Mouse (Mus musculus) right cerebral cortex, adult 18-20 months (tissue): ENCODE measurements around the gene Sh3gl1.
A peak's percentile ranks its signal among the peaks of the same experiment; 100 is the strongest.

Experiments used
- DNase-seq: peaks from one replicate; pipeline ENCODE4 v3.0.0; 2022; ENCODE audit warnings: mixed read lengths

Gene Sh3gl1

DNA sequence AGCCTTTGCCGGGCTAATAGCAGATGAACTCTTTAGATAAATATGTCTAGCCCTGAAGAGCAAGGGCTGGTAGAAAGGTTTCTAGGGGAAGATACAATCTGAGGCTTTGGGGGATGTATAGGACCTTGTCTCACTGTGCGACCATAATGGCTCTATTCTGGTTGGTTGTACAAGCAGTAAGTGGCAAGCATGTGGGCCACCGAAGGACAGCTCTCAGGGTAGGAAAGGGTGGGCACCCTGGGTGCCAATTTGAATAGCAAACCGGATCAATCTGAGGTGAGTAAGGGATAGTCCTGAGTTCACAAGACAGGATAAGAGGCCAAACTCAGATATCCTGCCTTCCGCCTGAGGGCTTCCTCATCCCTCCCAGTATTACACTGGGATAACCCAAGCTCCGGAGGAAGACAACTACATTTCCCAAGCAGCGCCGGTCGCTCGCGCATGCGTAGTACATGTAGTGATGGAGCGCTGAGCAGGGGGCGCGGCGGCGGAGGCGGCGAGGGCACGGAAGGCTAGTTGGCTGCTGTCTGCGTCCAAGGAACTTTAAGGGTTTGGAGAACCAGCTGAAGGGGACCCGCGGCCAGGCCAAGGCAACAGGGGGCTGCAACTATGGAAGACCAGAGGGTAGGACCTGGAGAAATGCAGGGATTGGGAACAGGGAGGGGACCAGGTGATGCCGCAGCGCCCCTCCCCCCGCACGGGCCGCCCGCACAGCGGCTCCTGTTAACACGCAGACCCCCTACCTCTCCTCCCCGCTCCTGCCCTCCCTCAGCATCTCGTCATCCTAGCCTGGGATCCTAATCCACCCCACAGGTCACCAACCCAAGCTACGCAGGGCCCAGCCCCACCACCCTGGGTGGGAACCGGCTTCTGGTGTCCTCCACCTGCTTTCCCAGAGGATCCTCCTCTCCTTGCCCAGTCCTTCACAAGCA, 50.1 kb downstream of the Sh3gl1 start, which contains the start of gene Fsd1:
Gene Fsd1, plus strand, starts transcription at position 480 of the 932 bp plus-strand sequence.
- DNase-seq: peak; percentile 90

DNA sequence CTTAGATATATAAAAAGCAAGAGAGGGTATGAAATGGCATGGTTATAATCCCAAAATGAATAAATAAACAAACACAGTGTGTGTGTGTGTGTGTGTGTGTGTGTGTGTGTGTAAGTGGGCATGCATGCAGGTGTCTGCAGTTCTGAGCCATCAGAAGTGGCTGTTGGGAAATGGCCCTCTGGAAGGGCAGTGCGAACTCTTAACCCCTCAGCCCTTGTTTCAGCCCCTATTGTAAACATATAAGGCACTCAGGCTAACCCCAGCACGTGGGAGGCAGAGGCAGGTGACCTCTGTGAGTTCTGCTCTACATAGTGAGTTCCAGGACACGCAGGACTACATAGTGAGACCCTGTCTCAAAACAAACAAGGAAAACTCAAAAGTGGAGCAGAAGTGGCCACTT, 59.1 kb downstream of the Sh3gl1 start:
- DNase-seq: no peak

DNA sequence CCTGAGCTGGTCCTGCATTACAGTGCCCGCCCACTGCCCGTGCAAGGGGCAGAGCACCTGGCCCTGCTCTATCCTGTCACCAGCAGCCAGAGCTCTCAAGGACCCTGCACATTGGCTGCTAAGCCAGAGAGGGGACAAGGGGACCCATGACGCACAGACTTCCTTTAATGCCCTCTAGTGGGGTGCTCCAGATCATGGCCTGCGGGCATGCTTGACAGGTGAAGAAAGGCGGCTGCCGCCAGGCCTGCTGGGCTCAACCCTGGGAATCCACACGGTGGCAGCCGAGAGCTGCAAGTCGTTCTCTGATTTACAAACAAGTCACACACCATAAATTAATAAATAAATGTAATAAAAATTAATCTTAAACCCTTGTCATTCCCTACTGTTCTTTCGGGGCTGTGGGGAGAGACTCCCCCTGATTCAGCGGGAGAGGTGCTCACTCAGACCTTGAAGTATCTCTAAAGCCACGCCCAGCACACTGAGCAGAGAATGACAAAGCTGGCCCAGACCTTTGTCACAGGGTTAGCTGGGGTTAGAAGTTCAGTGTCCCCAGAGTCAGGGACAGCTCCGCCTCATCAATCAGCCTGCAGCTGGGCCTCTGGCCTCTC, 60.1 kb downstream of the Sh3gl1 start:
- DNase-seq: peak; percentile 75

DNA sequence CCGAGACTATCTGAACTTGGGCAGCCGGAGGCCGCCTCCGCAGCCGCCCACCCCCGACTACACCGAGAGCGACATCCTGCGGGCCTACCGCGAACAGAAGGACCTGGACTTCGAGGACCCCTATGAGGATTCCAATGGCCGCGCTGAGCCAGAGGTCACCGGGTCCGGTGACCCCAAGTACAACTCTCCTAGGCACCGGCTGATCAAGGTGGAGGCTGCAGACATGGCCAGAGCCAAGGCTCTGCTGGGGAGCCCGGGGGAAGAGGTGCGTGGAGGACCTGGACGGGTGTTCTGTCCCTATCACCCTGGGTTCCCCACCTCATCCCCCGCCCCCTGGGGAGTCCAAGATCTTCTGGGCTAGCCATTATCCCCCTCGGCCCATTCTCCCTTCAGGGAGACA, 65.0 kb downstream of the Sh3gl1 start:
- DNase-seq: no peak

DNA sequence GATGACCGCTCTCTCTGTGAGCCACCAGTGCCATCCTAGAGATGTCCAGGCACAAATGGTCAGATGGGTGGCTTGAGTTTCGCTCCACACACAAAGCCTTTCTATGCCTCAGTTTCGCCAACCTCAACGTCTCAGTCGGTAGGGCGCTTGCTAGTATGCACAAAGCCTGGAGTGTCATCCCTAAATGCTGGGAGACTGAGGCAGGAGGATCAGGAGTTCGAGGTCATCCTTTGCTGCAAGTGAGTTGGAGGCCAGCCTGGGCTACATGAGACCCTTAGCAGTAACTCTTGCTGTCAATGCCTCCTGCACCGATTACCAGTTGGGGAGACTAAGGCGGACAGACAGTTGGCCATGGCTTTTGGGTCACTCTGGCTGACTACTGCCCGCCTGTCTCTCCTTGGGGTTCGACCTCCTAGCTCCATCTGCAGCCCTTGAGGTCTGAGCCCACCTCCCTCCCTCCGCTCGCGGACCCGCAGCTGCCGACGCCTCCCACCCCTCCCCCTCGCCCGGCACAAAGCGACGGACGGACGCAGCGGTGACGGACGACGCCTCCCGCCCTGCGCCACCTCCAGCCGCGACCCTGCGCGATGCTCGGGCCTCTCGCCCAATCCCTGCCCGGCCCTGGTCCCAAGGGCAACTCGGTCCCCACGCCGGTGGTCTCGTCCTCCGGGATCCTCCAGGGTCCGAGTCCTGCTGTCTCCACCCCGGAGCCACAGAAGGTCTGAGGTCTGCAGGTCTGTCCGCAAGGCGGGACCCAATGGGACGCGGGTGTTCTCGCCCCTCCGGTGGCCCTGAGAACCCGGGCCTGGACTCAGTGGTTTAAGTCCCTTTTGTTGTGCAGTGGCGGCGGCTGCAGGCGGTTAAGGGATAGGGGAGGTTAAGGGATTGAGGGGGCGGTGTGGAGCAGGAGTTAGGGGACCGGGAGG, 66.2 kb downstream of the Sh3gl1 start, which contains the start of gene Shd:
Gene Shd, plus strand, starts transcription at position 502 of the 926 bp plus-strand sequence.
- no peak for DNase-seq

DNA sequence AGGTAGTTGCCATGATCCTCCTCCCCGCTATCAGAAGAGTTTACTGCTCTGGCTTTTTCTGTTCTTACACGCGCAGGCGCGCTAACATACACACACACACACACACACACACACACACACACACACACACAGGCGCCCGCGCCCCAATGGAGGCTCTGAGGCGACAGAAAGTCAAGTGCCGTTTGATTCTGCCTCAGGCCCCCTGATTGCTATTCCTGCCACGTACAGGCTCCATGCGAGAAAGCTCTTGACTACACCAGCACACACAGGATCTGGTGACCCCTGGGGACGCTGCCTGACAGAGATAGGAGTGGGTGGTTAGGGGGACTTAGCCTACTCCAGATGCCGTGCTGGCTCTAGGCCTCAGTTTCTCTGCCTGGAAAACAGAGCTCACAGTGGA, 66.9 kb downstream of the Sh3gl1 start:
- DNase-seq: no peak

DNA sequence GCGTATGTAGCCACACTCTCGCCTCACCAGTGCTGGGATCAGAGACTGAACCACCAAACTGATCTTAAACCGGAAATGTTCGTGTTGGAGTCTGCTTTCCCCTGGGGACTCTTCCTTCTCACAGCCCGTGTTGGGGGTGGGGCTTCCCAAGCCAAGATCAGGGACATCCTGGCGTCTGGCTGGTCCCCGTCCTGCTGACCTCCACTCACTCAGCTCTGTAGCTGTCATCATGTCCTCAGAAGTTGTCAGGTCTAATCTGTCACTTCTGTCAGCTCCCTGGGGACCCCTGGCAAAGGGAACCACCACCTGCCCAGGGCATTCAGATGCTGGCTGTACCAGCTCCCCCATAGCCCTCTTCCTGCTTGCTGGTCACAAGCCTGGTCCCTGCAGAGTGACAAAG, 68.2 kb downstream of the Sh3gl1 start:
- DNase-seq: no peak

DNA sequence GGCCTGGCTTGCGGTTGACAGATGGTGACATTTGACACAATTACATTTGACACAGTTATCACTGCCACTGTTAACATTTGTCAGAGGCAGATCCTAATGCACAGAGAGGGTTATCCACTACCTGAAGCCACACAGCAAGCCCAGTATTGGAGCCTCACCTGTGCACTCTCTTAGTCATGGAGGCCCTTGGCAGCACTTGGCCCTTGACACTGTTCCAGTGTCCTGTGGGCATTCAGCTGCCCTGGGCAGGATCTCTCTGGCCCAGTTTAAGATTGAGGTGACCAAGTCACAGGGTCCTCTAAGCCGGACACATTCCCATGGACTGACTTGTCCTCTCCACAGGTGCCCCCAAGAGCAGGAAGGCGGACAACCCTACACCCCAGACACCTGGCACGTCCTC, 69.2 kb downstream of the Sh3gl1 start:
- no peak for DNase-seq
